Mouse (Mus musculus) forebrain, embryonic 10.5 days (tissue): ENCODE data around the gene Junb. TPM values are rescaled to one million over a fixed set of nuclear protein-coding genes. Genes with fewer than 3 reads are reported as not detected.
A peak's percentile ranks its signal among the peaks of the same experiment; 100 is the strongest.

Experiments
- DNase-seq: peaks from one replicate; pipeline ENCODE4 v3.0.0-alpha.2; 2017; ENCODE audit warnings: low spot score; ENCODE audit errors: extremely low spot score
- H3K27ac ChIP-seq: fragments of 300-500 bp; sonication (generic); 2 replicates; pipeline ENCODE4 v1.5.1; 2016; ENCODE audit warnings: mild to moderate bottlenecking
- H3K27me3 ChIP-seq: fragments of 300-500 bp; sonication (generic); 2 replicates; pipeline ENCODE4 v1.6.1; 2016; ENCODE audit warnings: mild to moderate bottlenecking; ENCODE audit not compliant: poor library complexity, severe bottlenecking
- H3K36me3 ChIP-seq: fragments of 300-500 bp; sonication (generic); replicated peaks from 2 replicates; pipeline ENCODE4 v1.6.1; 2016; ENCODE audit warnings: mild to moderate bottlenecking, moderate library complexity
- H3K4me1 ChIP-seq: fragments of 300-500 bp; sonication (generic); 2 replicates; pipeline ENCODE4 v1.6.1; 2016
- H3K4me3 ChIP-seq: fragments of 300-500 bp; sonication (generic); 2 replicates; pipeline ENCODE4 v1.5.1; 2016; ENCODE audit warnings: mild to moderate bottlenecking, moderate library complexity
- H3K9me3 ChIP-seq: fragments of 300-500 bp; sonication (generic); 2 replicates; pipeline ENCODE4 v1.6.1; 2016; ENCODE audit warnings: mild to moderate bottlenecking, moderate library complexity
- WGBS: fragments of 180-500 bp; shearing (Covaris S2); methylation state at CpG from one replicate; pipeline ENCODE4 v1.1.7; 2016; 5-methylcytosine and 5-hydroxymethylcytosine counted together
- polyA plus RNA-seq: library from polyadenylated mRNA; unstranded; fragments of >200 nt; fragmentation: Nextera tagmentation; extraction: Ambion mirVana; gene quantifications from 2 replicates; pipeline ENCODE4 v1.2.1, GENCODE M21; 2016

The Junb gene
- polyA plus RNA-seq, 1 experiment from 2014 or later, result 3.8 TPM

DNA sequence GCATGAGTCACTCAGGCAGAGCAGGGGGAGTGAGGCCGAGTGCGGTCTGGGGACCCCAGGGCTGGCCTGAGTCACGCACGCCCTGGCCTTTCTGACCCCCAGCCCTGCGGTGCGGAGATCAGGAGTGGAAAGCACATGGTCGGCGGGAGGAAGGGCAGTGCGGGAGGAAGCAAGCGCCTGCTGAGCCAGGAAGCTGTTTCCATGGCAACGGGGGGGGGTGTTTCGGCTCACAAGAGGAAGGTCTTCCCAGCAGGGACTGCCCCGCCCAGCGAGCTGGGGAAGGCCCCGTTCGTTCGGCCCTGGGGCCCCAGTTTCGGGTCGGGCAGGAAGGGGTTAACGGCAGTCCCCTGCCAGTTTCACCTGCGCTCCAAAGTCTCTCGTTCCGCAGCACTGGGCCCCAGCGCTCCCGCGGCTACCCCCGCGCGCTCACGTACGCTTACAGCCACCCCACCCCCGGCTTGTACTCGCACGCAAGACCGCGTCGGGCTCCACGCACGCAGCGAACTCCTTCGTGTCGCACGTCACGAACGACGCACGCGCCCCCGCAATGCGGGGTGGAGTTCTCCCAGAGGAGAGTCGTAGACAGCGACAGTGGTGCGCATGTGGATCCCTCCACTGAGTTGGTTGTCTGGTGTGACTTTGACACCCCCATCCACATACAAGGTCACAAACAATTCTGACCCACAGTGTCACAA is 7.3 kb upstream of the Junb start:
- no peaks in the 10 kb centered on the region for H3K9me3 ChIP-seq

DNA sequence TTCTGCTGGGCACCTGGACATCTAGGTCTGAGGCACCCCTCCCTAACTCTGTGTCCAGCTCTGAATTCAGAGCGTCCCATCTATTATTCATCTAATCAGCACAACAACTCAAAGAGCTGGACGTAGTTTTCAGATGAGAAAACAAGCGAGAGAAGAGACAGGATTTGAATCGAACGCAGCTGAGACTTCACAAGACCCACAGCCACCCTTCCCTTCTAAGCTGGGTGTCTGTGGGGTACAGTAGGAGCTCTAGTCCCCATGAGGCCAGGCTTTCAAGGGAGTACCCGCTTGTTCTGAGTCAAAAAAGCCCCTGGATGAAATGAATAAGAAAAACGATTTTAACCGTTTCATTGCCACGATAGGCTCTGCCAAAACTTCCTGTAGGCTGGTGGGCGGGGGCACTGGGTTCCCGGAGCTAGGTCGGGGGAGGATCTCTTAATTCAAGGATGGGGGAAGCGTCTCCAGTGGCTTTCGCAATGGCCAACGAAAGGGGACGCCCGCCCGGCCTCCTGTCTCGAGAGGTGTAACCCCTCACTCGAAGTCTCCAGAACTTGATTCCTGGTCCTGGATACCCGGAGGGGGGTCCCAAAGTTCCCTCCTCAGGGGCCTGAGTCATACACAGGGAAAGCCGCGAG is 6.6 kb upstream of the Junb start:
- DNase-seq, result no peak

More for the DNA sequence above, 7.3 kb upstream of the Junb start:
- Histone ChIP-seq H3K27me3 (peaks cover 78% of the 10 kb centered on the region), H3K36me3 (no peaks in the 10 kb centered on the region), H3K4me3 (peak overlapping the region; percentile 62), H3K27ac (peak overlapping the region; percentile 83), H3K4me1 (peaks cover 57% of the 10 kb centered on the region)
- under 1% methylated on average over 53 of the region's 53 CpGs for WGBS
- DNase-seq, result peak; percentile 85

DNA sequence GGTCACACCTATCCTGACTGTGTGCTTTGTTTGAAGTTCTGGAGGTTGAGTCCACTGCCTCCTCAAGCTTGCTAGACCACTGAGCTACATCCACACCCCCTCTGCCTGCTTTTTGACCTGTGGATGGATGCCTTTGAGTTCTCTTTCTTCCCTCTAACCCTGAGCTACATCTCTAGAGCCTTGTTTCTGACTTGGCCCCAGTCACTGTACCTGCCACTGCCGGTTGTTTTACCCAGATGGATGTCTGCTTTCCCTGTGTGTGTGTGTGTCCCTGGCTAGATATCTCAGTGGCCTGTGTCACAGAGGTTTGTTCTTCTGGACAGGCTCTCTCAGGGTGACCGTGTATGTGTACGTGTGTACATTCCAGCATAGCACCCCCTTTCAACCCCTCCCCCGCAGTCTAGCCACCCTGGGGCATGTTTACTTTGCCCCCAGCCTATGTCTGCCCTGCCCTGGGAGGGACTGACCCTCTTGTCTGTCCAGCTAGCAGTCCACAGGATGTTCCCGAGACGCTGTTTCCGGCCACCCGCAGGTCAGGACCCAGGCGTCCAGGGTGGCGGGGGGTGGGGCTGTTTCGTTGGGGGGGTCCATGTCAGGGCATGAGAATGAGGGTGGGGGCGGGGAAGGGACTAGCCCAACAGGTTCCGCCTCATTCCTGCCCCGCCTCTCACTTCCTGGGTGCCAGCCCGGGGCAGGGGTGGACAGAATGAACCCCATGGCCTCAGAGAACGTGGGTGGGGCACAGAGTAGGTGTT is 6.0 kb upstream of the Junb start:
- WGBS, result 12% methylated on average over 16 of the region's 16 CpGs
- peak overlapping the region; percentile 62 for H3K4me3 ChIP-seq
- DNase-seq, result no peak

More for the DNA sequence above, 6.6 kb upstream of the Junb start:
- Histone ChIP-seq H3K4me1 (peaks cover 59% of the 10 kb centered on the region), H3K27ac (peak overlapping the region; percentile 83), H3K27me3 (peaks cover 85% of the 10 kb centered on the region), H3K9me3 (no peaks in the 10 kb centered on the region), H3K36me3 (no peaks in the 10 kb centered on the region), H3K4me3 (peak overlapping the region; percentile 62)
- WGBS, result under 1% methylated on average over 23 of the region's 23 CpGs

DNA sequence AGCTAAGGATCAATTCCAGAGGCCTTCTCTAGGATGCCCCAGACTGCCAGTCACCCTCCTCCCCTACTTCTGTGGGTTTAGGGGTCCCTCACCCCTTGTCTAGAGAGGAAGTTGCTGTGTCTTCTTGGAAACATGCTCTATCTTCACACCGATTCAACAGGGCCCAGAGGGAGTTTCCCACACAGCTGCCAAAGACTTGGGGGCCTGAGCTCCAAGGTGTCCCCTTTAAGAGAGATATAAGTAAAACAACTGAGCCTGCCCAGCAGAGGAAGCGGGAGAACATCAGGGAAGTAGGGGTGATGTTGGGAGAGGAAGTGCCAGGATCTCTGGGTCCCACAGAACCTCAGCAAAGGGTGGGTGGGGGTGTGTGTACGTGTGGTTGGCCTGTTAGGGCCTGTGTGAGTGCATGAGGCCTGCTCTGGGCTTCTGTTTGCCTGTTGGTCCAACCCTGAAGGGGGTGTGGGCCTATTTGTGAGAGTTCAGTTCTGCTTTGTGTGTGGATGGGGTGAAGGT is 4.0 kb upstream of the Junb start:
- Histone ChIP-seq H3K4me3 (no peak overlapping the region), H3K9me3 (no peaks in the 10 kb centered on the region), H3K36me3 (no peaks in the 10 kb centered on the region), H3K4me1 (peaks cover 72% of the 10 kb centered on the region), H3K27me3 (peaks cover 92% of the 10 kb centered on the region), H3K27ac (0 out of 2 replicates have a peak overlapping the region, but pooled peaks have one; percentile 20)
- no peak for DNase-seq
- 68% methylated on average over 3 of the region's 3 CpGs for whole genome bisulfite sequencing

More for the DNA sequence above, 6.0 kb upstream of the Junb start:
- Histone ChIP-seq H3K4me1 (peaks cover 59% of the 10 kb centered on the region), H3K9me3 (no peaks in the 10 kb centered on the region), H3K27me3 (peaks cover 92% of the 10 kb centered on the region), H3K27ac (peak overlapping the region; percentile 83), H3K36me3 (no peaks in the 10 kb centered on the region)

DNA sequence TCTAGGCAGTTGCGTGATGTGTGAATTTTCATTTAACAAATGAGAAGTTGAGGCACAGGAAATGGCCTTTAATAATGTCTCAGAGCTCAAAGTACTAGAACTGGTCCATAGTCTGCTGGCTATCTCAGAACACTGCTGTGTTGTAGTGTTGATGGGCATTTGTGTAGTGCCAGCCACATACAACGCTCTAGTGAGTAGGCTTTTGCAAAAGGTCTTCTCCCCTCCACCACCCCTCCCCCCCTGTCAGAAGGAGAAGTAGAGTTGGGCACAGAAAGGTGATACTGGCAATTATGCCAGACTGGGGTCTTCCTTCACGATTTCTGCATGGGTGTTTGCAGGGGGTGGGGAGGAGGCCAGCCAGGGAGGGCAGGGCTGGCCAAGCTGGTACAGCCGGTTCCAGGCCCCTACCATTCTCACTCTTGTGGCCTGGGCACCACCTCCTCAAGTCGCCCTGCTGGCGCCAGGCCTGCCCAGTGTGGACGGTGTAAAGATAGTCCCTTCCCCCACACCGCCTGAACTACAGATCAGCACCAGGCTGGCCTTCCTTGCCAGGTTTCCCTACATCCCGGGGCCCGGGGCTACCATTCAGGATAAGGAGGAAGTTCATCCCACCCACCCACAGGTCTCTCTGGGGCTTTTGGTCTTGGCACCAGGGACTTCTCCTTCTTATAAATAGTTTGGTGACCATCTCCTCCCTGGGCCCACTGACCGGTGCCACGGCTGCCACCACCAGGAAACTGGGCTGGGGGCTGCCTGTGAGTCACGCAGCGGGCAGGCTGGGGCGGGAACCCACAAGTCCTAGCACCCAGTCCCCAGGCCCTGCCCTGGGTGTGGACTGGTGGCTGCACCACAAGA is 3.4 kb upstream of the Junb start:
- Histone ChIP-seq H3K36me3 (no peaks in the 10 kb centered on the region), H3K27ac (0 out of 2 replicates have a peak overlapping the region, but pooled peaks have one; percentile 20), H3K4me1 (peaks cover 79% of the 10 kb centered on the region), H3K27me3 (peaks cover 92% of the 10 kb centered on the region), H3K4me3 (peak overlapping the region; percentile 12; the same call in 1 of the 2 replicates), H3K9me3 (no peaks in the 10 kb centered on the region)
- no peak for DNase-seq
- 83% methylated on average over 15 of the region's 15 CpGs for WGBS

DNA sequence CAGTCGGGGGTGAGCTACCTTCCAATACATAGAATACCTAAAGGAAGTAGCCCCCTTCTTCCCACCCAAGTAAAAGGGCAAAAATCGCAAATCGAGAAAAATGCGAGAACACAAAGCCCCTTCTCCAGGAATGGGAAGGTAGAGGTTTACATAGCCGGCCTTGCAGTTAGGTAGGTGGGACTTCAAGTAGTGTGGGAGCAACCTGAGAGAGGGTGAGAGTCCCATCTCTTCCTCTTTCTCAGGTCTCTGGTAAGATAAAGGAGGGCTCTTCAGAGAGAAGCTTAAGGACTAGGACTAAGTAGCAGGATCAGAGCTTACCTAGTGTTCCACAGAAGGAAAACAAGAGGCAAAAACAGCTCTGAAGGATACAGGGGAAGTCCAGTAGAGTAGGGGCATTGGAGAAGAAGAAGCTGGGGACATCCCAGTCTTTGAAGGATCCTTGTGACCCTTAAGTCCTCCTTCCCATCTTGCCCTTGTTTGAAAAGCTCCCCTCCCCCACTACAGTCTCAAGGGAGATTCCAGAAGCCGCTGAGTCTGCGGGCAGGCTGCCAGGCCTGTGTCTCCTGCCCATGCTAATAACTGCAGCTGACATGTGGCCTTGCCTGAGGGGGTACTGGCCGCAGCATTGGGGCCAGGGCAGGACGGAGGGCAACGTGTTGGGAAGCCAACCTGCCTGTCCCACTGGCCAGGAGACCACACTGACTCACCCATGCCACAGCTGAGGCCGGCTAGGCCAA is 2.3 kb upstream of the Junb start:
- no peaks in the 10 kb centered on the region for H3K9me3 ChIP-seq
- H3K36me3 ChIP-seq, result no peaks in the 10 kb centered on the region
- peak overlapping the region; percentile 76 for H3K27ac ChIP-seq
- peaks cover 82% of the 10 kb centered on the region for H3K4me1 ChIP-seq
- peak overlapping the region; percentile 68; the same call in 1 of the 2 replicates for H3K4me3 ChIP-seq
- no peak for DNase-seq
- peaks cover 84% of the 10 kb centered on the region for H3K27me3 ChIP-seq
- WGBS, result 41% methylated on average over 11 of the region's 11 CpGs

DNA sequence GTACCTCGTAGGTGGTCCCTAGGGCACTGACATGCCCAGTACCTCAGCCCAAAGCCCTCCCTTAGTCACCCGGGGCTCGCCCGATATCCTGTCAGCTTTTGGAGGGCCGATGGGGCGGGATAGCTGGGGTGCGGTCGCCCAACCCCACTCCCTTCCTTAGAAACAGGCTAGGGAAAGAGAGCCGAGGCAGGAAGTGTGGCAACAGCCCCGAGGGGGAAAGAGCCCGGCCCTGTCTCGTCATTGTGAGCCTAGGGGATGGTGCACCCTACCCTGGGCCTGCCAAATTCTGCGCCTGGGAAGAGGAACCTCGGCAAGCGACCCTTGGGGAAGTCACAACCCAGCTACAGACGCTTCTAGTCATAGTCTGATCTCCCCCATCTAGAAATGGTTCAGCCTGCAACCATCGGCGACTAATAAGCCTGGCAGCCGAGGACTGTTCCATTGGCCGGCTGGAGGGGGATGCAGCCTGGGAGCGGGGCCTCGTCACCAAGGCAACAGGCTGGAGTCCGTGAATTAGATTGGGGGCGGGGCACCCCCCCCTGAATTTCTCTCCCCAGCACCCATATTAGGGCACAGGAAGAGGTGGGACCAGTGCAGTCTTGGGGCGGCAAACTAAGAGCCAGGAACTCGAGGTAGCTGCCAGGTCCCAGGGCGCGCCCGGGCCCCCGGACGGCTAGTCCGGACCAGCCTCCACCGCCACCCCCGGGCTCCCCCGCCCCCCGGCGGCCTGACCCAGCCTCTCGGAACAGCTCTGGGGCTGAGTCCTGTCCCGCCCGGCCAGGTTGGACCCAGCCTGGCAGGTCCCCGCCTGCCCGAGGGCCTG is 1.3 kb upstream of the Junb start:
- Histone ChIP-seq H3K9me3 (no peaks in the 10 kb centered on the region), H3K4me1 (peaks cover 80% of the 10 kb centered on the region), H3K27me3 (peaks cover 78% of the 10 kb centered on the region), H3K36me3 (peaks cover 5% of the 10 kb centered on the region), H3K4me3 (peak overlapping the region; percentile 68), H3K27ac (peak overlapping the region; percentile 76)
- peak; percentile 84 for DNase-seq
- WGBS, result 2% methylated on average over 42 of the region's 42 CpGs

DNA sequence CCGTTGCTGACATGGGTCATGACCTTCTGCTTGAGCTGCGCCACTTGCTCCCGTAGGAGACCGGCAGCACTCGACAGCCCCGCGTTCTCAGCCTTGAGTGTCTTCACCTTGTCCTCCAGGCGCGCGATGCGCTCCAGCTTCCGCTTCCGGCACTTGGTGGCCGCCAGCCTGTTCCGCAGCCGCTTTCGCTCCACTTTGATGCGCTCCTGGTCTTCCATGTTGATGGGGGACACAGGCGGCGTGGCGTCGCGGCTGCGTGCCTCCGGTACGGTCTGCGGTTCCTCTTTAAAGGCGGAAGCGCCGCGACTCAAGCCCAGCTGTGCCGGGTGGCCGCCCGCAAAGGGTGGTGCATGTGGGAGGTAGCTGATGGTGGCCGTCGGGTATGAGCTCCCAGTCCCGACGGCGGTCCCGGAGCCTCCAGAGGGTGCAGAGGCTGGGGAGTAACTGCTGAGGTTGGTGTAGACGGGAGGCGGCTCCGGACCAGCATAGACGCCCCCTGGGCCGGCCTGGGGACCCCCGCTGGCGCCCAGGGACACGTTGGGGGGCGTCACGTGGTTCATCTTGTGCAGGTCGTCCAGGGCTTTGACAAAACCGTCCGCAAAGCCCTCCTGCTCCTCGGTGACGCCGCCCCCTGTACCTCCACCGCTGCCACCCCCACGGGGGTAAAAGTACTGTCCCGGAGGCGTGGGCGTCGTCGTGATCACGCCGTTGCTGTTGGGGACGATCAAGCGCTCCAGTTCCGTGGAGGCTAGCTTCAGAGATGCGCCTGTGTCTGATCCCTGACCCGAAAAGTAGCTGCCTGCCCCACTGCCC is 877 bp downstream of the Junb start:
- DNase-seq, result peak; percentile 67
- H3K4me3 ChIP-seq, result peak overlapping the region; percentile 68
- WGBS, result 2% methylated on average over 70 of the region's 70 CpGs
- peaks cover 61% of the 10 kb centered on the region for H3K27me3 ChIP-seq
- H3K36me3 ChIP-seq, result peaks cover 26% of the 10 kb centered on the region
- no peaks in the 10 kb centered on the region for H3K9me3 ChIP-seq
- peak overlapping the region; percentile 79 for H3K27ac ChIP-seq
- peaks cover 71% of the 10 kb centered on the region for H3K4me1 ChIP-seq

DNA sequence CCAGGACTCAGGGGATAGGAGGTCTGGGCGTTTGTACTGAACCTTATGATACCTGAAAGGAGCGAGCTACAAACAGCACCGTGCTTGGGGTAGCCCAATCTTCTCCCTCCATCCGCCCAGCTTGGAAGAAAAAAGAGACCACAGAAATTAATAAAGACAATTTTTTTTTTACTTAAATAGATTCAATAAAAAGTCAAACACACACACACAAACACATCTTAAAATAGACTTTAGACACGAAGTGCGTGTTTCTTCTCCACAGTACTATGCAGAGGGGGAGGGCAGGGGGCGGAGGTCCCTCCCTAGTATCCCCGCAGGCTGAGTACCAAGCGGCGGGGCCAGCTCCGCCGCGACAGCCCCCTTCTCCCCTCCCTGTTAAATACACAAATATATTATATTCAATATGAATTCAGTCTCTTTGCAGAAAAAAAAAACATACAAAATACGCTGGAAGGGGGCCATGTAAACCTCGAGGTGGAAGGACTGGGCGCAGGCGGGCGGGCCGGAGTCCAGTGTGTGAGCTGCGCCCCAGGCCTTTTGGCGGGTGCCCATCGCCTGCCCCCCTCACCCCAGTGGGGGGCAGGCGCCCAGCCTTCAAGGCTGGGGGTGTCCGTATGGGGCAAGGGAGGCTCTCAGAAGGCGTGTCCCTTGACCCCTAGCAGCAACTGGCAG is 1.6 kb downstream of the Junb start:
- peaks cover 53% of the 10 kb centered on the region for H3K27me3 ChIP-seq
- no peaks in the 10 kb centered on the region for H3K9me3 ChIP-seq
- peaks cover 67% of the 10 kb centered on the region for H3K4me1 ChIP-seq
- peak overlapping the region; percentile 79 for H3K27ac ChIP-seq
- peaks cover 34% of the 10 kb centered on the region for H3K36me3 ChIP-seq
- peak overlapping the region; percentile 68 for H3K4me3 ChIP-seq
- WGBS, result 1% methylated on average over 25 of the region's 25 CpGs
- DNase-seq, result no peak
